Mouse (Mus musculus): ENCODE measurements at regions not wholly inside any gene's neighbourhood (a gene's known extent, or its start where the extent isn't known, plus 50 kb on each side); places are given as distances from the start of the nearest gene placed in this dataset.

GRCm38 (mm10) chr13:44501777-44502321 is 227.4 kb upstream of the Jarid2 start:
- peaks cover 11% of the 10 kb centered on the region for H3K27me3 ChIP-seq (ENCODE audit: poor library complexity, severe bottlenecking)
- 70% methylated on average over 5 of the region's 5 CpGs for WGBS
- H3K27ac ChIP-seq, result no peak overlapping the region
- no peak overlapping the region for H3K4me3 ChIP-seq
- DNase-seq (ENCODE audit: extremely low spot score, low spot score), result no peak
- no peaks in the 10 kb centered on the region for H3K36me3 ChIP-seq (replicated peaks)
- peaks cover 20% of the 10 kb centered on the region for H3K4me1 ChIP-seq
- H3K9me3 ChIP-seq, result no peaks in the 10 kb centered on the region

GRCm38 (mm10) chr13:44502612-44503256 is 226.5 kb upstream of the Jarid2 start:
- no peak for DNase-seq (ENCODE audit: extremely low spot score, low spot score)
- Histone ChIP-seq H3K4me3 (no peak overlapping the region), H3K36me3 (replicated peaks) (no peaks in the 10 kb centered on the region), H3K9me3 (no peaks in the 10 kb centered on the region), H3K27me3 (ENCODE audit: poor library complexity, severe bottlenecking) (peaks cover 18% of the 10 kb centered on the region), H3K27ac (no peak overlapping the region), H3K4me1 (peaks cover 24% of the 10 kb centered on the region)
- 78% methylated on average over 10 of the region's 10 CpGs for WGBS

GRCm38 (mm10) chr13:44503257-44503950 is 225.9 kb upstream of the Jarid2 start:
- Histone ChIP-seq H3K9me3 (no peaks in the 10 kb centered on the region), H3K27me3 (ENCODE audit: poor library complexity, severe bottlenecking) (peaks cover 18% of the 10 kb centered on the region), H3K4me3 (no peak overlapping the region), H3K4me1 (peaks cover 30% of the 10 kb centered on the region), H3K27ac (no peak overlapping the region), H3K36me3 (replicated peaks) (no peaks in the 10 kb centered on the region)
- 83% methylated on average over 15 of the region's 15 CpGs for WGBS
- DNase-seq (ENCODE audit: extremely low spot score, low spot score), result no peak

- Histone ChIP-seq H3K4me3 (no peak overlapping the region), H3K4me1 (peaks cover 36% of the 10 kb centered on the region), H3K27me3 (ENCODE audit: poor library complexity, severe bottlenecking) (peaks cover 18% of the 10 kb centered on the region), H3K36me3 (replicated peaks) (no peaks in the 10 kb centered on the region), H3K9me3 (no peaks in the 10 kb centered on the region), H3K27ac (no peak overlapping the region)
- 93% methylated on average over 6 of the region's 6 CpGs for WGBS
- DNase-seq (ENCODE audit: extremely low spot score, low spot score), result no peak
Measured at GRCm38 (mm10) chr13:44504455-44504854, 224.8 kb upstream of the Jarid2 start.

- Histone ChIP-seq H3K36me3 (replicated peaks) (no peaks in the 10 kb centered on the region), H3K4me3 (no peak overlapping the region), H3K27ac (no peak overlapping the region), H3K4me1 (peaks cover 42% of the 10 kb centered on the region), H3K27me3 (ENCODE audit: poor library complexity, severe bottlenecking) (peaks cover 37% of the 10 kb centered on the region), H3K9me3 (no peaks in the 10 kb centered on the region)
- no peak for DNase-seq (ENCODE audit: extremely low spot score, low spot score)
- 79% methylated on average over 5 of the region's 5 CpGs for WGBS
Measured at GRCm38 (mm10) chr13:44506975-44507374, 222.3 kb upstream of the Jarid2 start.

- H3K9me3 ChIP-seq, result no peaks in the 10 kb centered on the region
- DNase-seq (ENCODE audit: extremely low spot score, low spot score), result peak; percentile 40
- 33% methylated on average over 11 of the region's 11 CpGs for WGBS
- no peak overlapping the region for H3K4me3 ChIP-seq
- H3K4me1 ChIP-seq, result peaks cover 42% of the 10 kb centered on the region
- H3K27ac ChIP-seq, result no peak overlapping the region
- peaks cover 46% of the 10 kb centered on the region for H3K27me3 ChIP-seq (ENCODE audit: poor library complexity, severe bottlenecking)
- no peaks in the 10 kb centered on the region for H3K36me3 ChIP-seq (replicated peaks)
Measured at GRCm38 (mm10) chr13:44509526-44510159, 219.6 kb upstream of the Jarid2 start.

GRCm38 (mm10) chr13:44513378-44514285 is 215.6 kb upstream of the Jarid2 start:
- 68% methylated on average over 13 of the region's 13 CpGs for WGBS
- no peak for DNase-seq (ENCODE audit: extremely low spot score, low spot score)

GRCm38 (mm10) chr13:44514636-44515158 is 214.6 kb upstream of the Jarid2 start:
- H3K27me3 ChIP-seq (ENCODE audit: poor library complexity, severe bottlenecking), result peaks cover 28% of the 10 kb centered on the region
- H3K4me3 ChIP-seq, result no peak overlapping the region
- DNase-seq (ENCODE audit: extremely low spot score, low spot score), result no peak
- peaks cover 29% of the 10 kb centered on the region for H3K4me1 ChIP-seq
- H3K9me3 ChIP-seq, result no peaks in the 10 kb centered on the region
- no peaks in the 10 kb centered on the region for H3K36me3 ChIP-seq (replicated peaks)
- no peak overlapping the region for H3K27ac ChIP-seq
- 83% methylated on average over 5 of the region's 5 CpGs for WGBS

More at GRCm38 (mm10) chr13:44513378-44514285, 215.6 kb upstream of the Jarid2 start:
- Histone ChIP-seq H3K9me3 (no peaks in the 10 kb centered on the region), H3K36me3 (replicated peaks) (no peaks in the 10 kb centered on the region), H3K27ac (no peak overlapping the region), H3K4me3 (no peak overlapping the region), H3K4me1 (peaks cover 34% of the 10 kb centered on the region), H3K27me3 (ENCODE audit: poor library complexity, severe bottlenecking) (peaks cover 28% of the 10 kb centered on the region)

GRCm38 (mm10) chr13:44516863-44517262 is 212.4 kb upstream of the Jarid2 start:
- H3K4me1 ChIP-seq, result peaks cover 31% of the 10 kb centered on the region
- no peak for DNase-seq (ENCODE audit: extremely low spot score, low spot score)
- no peaks in the 10 kb centered on the region for H3K9me3 ChIP-seq
- 81% methylated on average over 4 of the region's 4 CpGs for WGBS
- H3K4me3 ChIP-seq, result no peak overlapping the region
- H3K36me3 ChIP-seq (replicated peaks), result no peaks in the 10 kb centered on the region
- H3K27ac ChIP-seq, result no peak overlapping the region
- H3K27me3 ChIP-seq (ENCODE audit: poor library complexity, severe bottlenecking), result peaks cover 10% of the 10 kb centered on the region; the same call in 1 of the 2 replicates

- Histone ChIP-seq H3K4me3 (no peak overlapping the region), H3K27ac (no peak overlapping the region), H3K4me1 (peaks cover 31% of the 10 kb centered on the region), H3K27me3 (ENCODE audit: poor library complexity, severe bottlenecking) (peaks cover 6% of the 10 kb centered on the region; the same call in 1 of the 2 replicates), H3K36me3 (replicated peaks) (no peaks in the 10 kb centered on the region), H3K9me3 (no peaks in the 10 kb centered on the region)
- no peak for DNase-seq (ENCODE audit: extremely low spot score, low spot score)
- WGBS, result 93% methylated on average over 9 of the region's 9 CpGs
Measured at GRCm38 (mm10) chr13:44517312-44517711, 212.0 kb upstream of the Jarid2 start.

GRCm38 (mm10) chr13:44518215-44518614 is 211.1 kb upstream of the Jarid2 start:
- Histone ChIP-seq H3K27me3 (ENCODE audit: poor library complexity, severe bottlenecking) (no peaks in the 10 kb centered on the region), H3K27ac (no peak overlapping the region), H3K9me3 (no peaks in the 10 kb centered on the region), H3K4me1 (peaks cover 29% of the 10 kb centered on the region), H3K36me3 (replicated peaks) (no peaks in the 10 kb centered on the region), H3K4me3 (no peak overlapping the region)
- no peak for DNase-seq (ENCODE audit: extremely low spot score, low spot score)
- WGBS, result 89% methylated on average over 4 of the region's 4 CpGs

GRCm38 (mm10) chr13:44523516-44523915 is 205.8 kb upstream of the Jarid2 start:
- Histone ChIP-seq H3K4me1 (peaks cover 11% of the 10 kb centered on the region), H3K27me3 (ENCODE audit: poor library complexity, severe bottlenecking) (no peaks in the 10 kb centered on the region), H3K9me3 (no peaks in the 10 kb centered on the region), H3K36me3 (replicated peaks) (no peaks in the 10 kb centered on the region), H3K4me3 (no peak overlapping the region), H3K27ac (no peak overlapping the region)
- 91% methylated on average over 4 of the region's 4 CpGs for WGBS
- DNase-seq (ENCODE audit: extremely low spot score, low spot score), result no peak
